Mouse (Mus musculus) heart, embryonic 14.5 days (tissue): ENCODE measurements around the gene Emb. TPM values are rescaled to one million over a fixed set of nuclear protein-coding genes. Genes with fewer than 3 reads are reported as not detected.

Experiments used
- ATAC-seq: fragments of 200-750 bp; cut with Nextera tagmentation; 2 replicates; pipeline ENCODE4 v1.8.0; 2017; ENCODE audit warnings: low read depth, moderate TSS enrichment; ENCODE audit not compliant: insufficient number of reproducible peaks, insufficient read depth, low FRiP score
- H3K27ac ChIP-seq, 2 experiments: fragments of 200-500 bp in 1 of 2; fragments of 300-500 bp in 1 of 2; sonication (generic) in 1 of 2; replicated peaks in 1 of 2; 2 replicates each; pipeline ENCODE4 v1.5.1; 2012 to 2014; ENCODE audit warnings: low read depth in 2 of 2, low read length in 2 of 2, control low read depth in 1 of 2, mild to moderate bottlenecking in 1 of 2, mixed read lengths in 1 of 2; ENCODE audit not compliant: control insufficient read depth in 1 of 2, insufficient read depth in 1 of 2
- H3K27me3 ChIP-seq: fragments of 300-500 bp; sonication (generic); 2 replicates; pipeline ENCODE4 v1.6.1; 2014; ENCODE audit warnings: mild to moderate bottlenecking, low read length, control low read depth; ENCODE audit not compliant: control insufficient read depth, insufficient read depth
- H3K36me3 ChIP-seq: fragments of 300-500 bp; sonication (generic); 2 replicates; pipeline ENCODE4 v1.6.1; 2014; ENCODE audit warnings: mild to moderate bottlenecking, control low read depth, low read length, mixed read lengths; ENCODE audit not compliant: control insufficient read depth, insufficient read depth
- H3K4me1 ChIP-seq, 2 experiments: fragments of 200-500 bp in 1 of 2; fragments of 300-500 bp in 1 of 2; sonication (generic) in 1 of 2; 2 replicates each; pipeline ENCODE4 v1.6.1; 2012 to 2014; ENCODE audit warnings: low read length in 2 of 2, control low read depth in 1 of 2, mixed read lengths in 1 of 2; ENCODE audit not compliant: control insufficient read depth in 2 of 2, insufficient read depth in 2 of 2
- H3K4me2 ChIP-seq: fragments of 300-500 bp; sonication (generic); 2 replicates; pipeline ENCODE4 v1.6.1; 2014; ENCODE audit warnings: mild to moderate bottlenecking, low read length
- H3K4me3 ChIP-seq, 2 experiments: fragments of 200-500 bp in 1 of 2; fragments of 300-500 bp in 1 of 2; sonication (generic) in 1 of 2; 2 replicates each; pipeline ENCODE4 v1.5.1; 2012 to 2014; ENCODE audit warnings: low read length in 2 of 2, mild to moderate bottlenecking in 2 of 2, control low read depth in 1 of 2, low read depth in 1 of 2, moderate library complexity in 1 of 2; ENCODE audit not compliant: control insufficient read depth in 1 of 2, insufficient read depth in 1 of 2
- H3K9ac ChIP-seq: fragments of 300-500 bp; sonication (generic); 2 replicates; pipeline ENCODE4 v1.6.1; 2014; ENCODE audit warnings: mild to moderate bottlenecking, low read length
- H3K9me3 ChIP-seq: fragments of 300-500 bp; sonication (generic); 2 replicates; pipeline ENCODE4 v1.6.1; 2016; ENCODE audit warnings: low read length, control low read depth; ENCODE audit not compliant: control insufficient read depth
- WGBS: fragments of 180-500 bp; shearing (Covaris S2); extraction: QIAGEN DNeasy Blood & Tissue Kit; methylation state at CpG from one replicate; pipeline ENCODE4 v1.1.7; 2014; 5-methylcytosine and 5-hydroxymethylcytosine counted together
- polyA plus RNA-seq: library from polyadenylated mRNA; unstranded; fragments of >200 nt; fragmentation: Nextera tagmentation; extraction: Ambion mirVana; gene quantifications from 2 replicates; pipeline ENCODE4 v1.2.1, GENCODE M21; 2014

The Emb gene
- polyA plus RNA-seq, 1 experiment from 2014 or later, result 8.4 TPM

GRCm38 (mm10) chr13:117223125-117223524, 14.8 kb downstream of the Emb start:
- Histone ChIP-seq H3K27me3 (no peaks in the 10 kb centered on the region; the same call in 1 of the 2 replicates), H3K27ac (no peak overlapping the region), H3K36me3 (no peaks in the 10 kb centered on the region), H3K9ac (no peak overlapping the region), H3K4me3 (no peak overlapping the region), H3K4me2 (no peak overlapping the region), H3K9me3 (no peaks in the 10 kb centered on the region), H3K4me1 (peaks cover 0 to 4% of the 10 kb centered on the region in 2 experiments; a peak in 1 of 4 replicates)
- ATAC-seq, result no peak
- WGBS, result 56% methylated on average over 5 of the region's 5 CpGs

GRCm38 (mm10) chr13:117224901-117225300, 16.6 kb downstream of the Emb start:
- Histone ChIP-seq H3K27ac (no peak overlapping the region), H3K36me3 (no peaks in the 10 kb centered on the region), H3K27me3 (no peaks in the 10 kb centered on the region; the same call in 1 of the 2 replicates), H3K9ac (no peak overlapping the region), H3K4me1 (peaks cover 0 to 4% of the 10 kb centered on the region in 2 experiments; a peak in 1 of 4 replicates), H3K4me2 (no peak overlapping the region), H3K4me3 (no peak overlapping the region), H3K9me3 (no peaks in the 10 kb centered on the region)
- no peak for ATAC-seq
- 61% methylated on average over 2 of the region's 2 CpGs for WGBS

GRCm38 (mm10) chr13:117225561-117225960, 17.2 kb downstream of the Emb start:
- Histone ChIP-seq H3K9me3 (no peaks in the 10 kb centered on the region), H3K4me3 (no peak overlapping the region), H3K27ac (no peak overlapping the region), H3K36me3 (no peaks in the 10 kb centered on the region), H3K9ac (no peak overlapping the region), H3K27me3 (no peaks in the 10 kb centered on the region; the same call in 1 of the 2 replicates), H3K4me1 (no peaks in the 10 kb centered on the region; a peak in 1 of 4 replicates), H3K4me2 (no peak overlapping the region)
- ATAC-seq, result no peak
- WGBS, result 58% methylated on average over 6 of the region's 6 CpGs

GRCm38 (mm10) chr13:117230371-117231110, 22.2 kb downstream of the Emb start:
- ATAC-seq, result no peak
- Histone ChIP-seq H3K27ac (no peak overlapping the region), H3K4me1 (peaks cover 2 to 3% of the 10 kb centered on the region in 2 experiments; a peak in 3 of 4 replicates), H3K4me3 (no peak overlapping the region), H3K4me2 (no peak overlapping the region), H3K9ac (no peak overlapping the region), H3K9me3 (no peaks in the 10 kb centered on the region), H3K27me3 (no peaks in the 10 kb centered on the region), H3K36me3 (no peaks in the 10 kb centered on the region)
- 85% methylated on average over 6 of the region's 6 CpGs for WGBS

- Histone ChIP-seq H3K9ac (no peak overlapping the region), H3K9me3 (no peaks in the 10 kb centered on the region), H3K4me2 (no peak overlapping the region), H3K27ac (no peak overlapping the region), H3K27me3 (no peaks in the 10 kb centered on the region), H3K36me3 (no peaks in the 10 kb centered on the region), H3K4me1 (peaks cover 3 to 13% of the 10 kb centered on the region in 2 experiments; a peak in 3 of 4 replicates), H3K4me3 (no peak overlapping the region)
- ATAC-seq, result no peak
- 94% methylated on average over 8 of the region's 8 CpGs for WGBS
Observed at GRCm38 (mm10) chr13:117233808-117234207, 25.5 kb downstream of the Emb start.

DNA sequence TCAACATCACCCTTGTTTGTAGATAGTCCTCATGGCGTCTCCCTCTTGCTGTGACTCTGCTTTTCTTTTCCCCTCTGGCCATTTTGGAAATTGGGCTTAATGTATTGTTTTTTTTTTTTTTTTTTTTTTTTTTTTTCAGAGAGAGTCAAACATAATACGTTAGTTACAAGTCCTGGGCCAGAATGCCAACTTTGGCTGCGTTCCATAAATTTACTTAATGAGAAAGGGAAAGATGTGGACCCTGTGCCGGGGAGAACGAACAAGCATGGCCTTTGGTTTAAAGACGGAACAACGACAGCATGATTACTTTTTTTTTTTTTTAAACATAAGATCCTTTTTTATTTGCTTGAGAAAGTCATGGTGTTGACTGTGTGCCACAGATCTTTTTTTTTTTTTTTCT, 26.1 kb downstream of the Emb start:
- no peak overlapping the region for H3K9ac ChIP-seq
- H3K36me3 ChIP-seq, result no peaks in the 10 kb centered on the region
- no peaks in the 10 kb centered on the region for H3K9me3 ChIP-seq
- no peak overlapping the region for H3K4me2 ChIP-seq
- peaks cover 3 to 13% of the 10 kb centered on the region in 2 experiments; a peak in 3 of 4 replicates for H3K4me1 ChIP-seq
- no peak overlapping the region for H3K4me3 ChIP-seq
- H3K27ac ChIP-seq, result no peak overlapping the region
- ATAC-seq, result no peak
- WGBS, result 85% methylated on average over 7 of the region's 7 CpGs
- H3K27me3 ChIP-seq, result no peaks in the 10 kb centered on the region

DNA sequence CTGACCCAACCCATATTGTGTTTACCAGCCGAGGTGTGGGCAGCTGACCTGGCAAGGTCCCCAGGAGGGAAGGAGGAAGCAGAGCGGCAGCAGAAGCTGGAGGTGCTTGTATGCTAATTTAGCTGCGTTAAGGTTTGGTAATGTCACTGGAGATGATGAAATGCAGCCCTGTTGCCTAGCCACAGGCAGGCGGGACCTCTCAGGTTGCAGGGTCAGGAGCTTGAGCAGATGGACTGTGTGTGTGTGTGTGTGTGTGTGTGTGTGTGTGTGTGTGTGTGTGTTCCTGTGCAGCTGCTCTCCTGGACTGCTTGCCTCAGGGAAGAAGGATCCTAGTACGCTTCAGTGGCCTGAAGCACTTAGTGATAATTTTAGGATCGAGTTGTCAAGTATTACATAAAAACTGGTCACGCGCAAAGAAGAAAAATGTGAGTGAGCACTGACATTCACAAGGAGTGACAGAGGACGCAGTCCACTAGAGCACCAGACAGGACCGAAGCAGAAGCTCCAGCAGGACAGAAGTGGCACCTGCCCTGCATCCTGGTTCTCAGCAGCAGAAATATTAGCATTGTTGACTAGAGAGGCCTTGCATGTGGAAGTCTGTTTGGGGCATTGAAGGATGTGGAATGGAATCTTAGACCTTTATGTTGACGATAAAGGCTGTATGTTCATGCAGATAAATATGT, 27.3 kb downstream of the Emb start:
- Histone ChIP-seq H3K9ac (no peak overlapping the region), H3K4me3 (no peak overlapping the region), H3K27ac (no peak overlapping the region), H3K9me3 (no peaks in the 10 kb centered on the region), H3K27me3 (no peaks in the 10 kb centered on the region), H3K36me3 (no peaks in the 10 kb centered on the region), H3K4me2 (peak overlapping the region; percentile 34), H3K4me1 (peaks cover 3 to 13% of the 10 kb centered on the region in 2 experiments; a peak in 3 of 4 replicates)
- 29% methylated on average over 11 of the region's 11 CpGs for WGBS
- no peak for ATAC-seq
